Mouse (Mus musculus) neural tube, embryonic 15.5 days (tissue): Measurements from ENCODE around the gene Gm13420. TPM values are rescaled to one million over a fixed set of nuclear protein-coding genes. Genes with fewer than 3 reads are reported as not detected.

Experiments used
- ATAC-seq: fragments of 200-750 bp; cut with Nextera tagmentation; 2 replicates; pipeline ENCODE4 v1.8.0; 2017; ENCODE audit warnings: mild to moderate bottlenecking, moderate TSS enrichment, moderate library complexity; ENCODE audit not compliant: low FRiP score
- H3K27ac ChIP-seq: fragments of 300-500 bp; sonication (generic); replicated peaks from 2 replicates; pipeline ENCODE4 v1.5.1; 2015; ENCODE audit warnings: mild to moderate bottlenecking, inconsistent platforms
- H3K27me3 ChIP-seq: fragments of 300-500 bp; sonication (generic); replicated peaks from 2 replicates; pipeline ENCODE4 v1.6.1; 2015; ENCODE audit warnings: inconsistent platforms
- H3K36me3 ChIP-seq: fragments of 300-500 bp; sonication (generic); 2 replicates; pipeline ENCODE4 v1.6.1; 2015; ENCODE audit warnings: inconsistent platforms
- H3K4me1 ChIP-seq: fragments of 300-500 bp; sonication (generic); 2 replicates; pipeline ENCODE4 v1.6.1; 2015; ENCODE audit warnings: inconsistent platforms
- H3K4me2 ChIP-seq: fragments of 300-500 bp; sonication (generic); 2 replicates; pipeline ENCODE4 v1.6.1; 2015; ENCODE audit warnings: inconsistent platforms, mild to moderate bottlenecking, moderate library complexity
- H3K4me3 ChIP-seq: fragments of 300-500 bp; sonication (generic); replicated peaks from 2 replicates; pipeline ENCODE4 v1.5.1; 2015; ENCODE audit warnings: mild to moderate bottlenecking, inconsistent platforms
- H3K9ac ChIP-seq: fragments of 300-500 bp; sonication (generic); replicated peaks from 2 replicates; pipeline ENCODE4 v1.6.1; 2015; ENCODE audit warnings: mild to moderate bottlenecking, inconsistent platforms
- H3K9me3 ChIP-seq: fragments of 300-500 bp; sonication (generic); replicated peaks from 2 replicates; pipeline ENCODE4 v1.6.1; 2016; ENCODE audit warnings: inconsistent platforms
- WGBS: fragments of 180-500 bp; shearing (Covaris S2); methylation state at CpG from one replicate; pipeline ENCODE4 v1.1.7; 2015; ENCODE audit warnings: mixed read lengths; 5-methylcytosine and 5-hydroxymethylcytosine counted together
- polyA plus RNA-seq: library from polyadenylated mRNA; unstranded; fragments of >200 nt; fragmentation: Nextera tagmentation; extraction: Ambion mirVana; gene quantifications from 2 replicates; pipeline ENCODE4 v1.2.1, GENCODE M21; 2015

The Gm13420 gene
- polyA plus RNA-seq, 1 experiment from 2014 or later, result 0.19 TPM

- no peak for ATAC-seq
- WGBS, result 74% methylated on average over 11 of the region's 11 CpGs
- H3K27ac ChIP-seq, result no peak overlapping the region
Measured at GRCm38 (mm10) chr2:29767976-29768709, 16.7 kb upstream of the Gm13420 start.

DNA sequence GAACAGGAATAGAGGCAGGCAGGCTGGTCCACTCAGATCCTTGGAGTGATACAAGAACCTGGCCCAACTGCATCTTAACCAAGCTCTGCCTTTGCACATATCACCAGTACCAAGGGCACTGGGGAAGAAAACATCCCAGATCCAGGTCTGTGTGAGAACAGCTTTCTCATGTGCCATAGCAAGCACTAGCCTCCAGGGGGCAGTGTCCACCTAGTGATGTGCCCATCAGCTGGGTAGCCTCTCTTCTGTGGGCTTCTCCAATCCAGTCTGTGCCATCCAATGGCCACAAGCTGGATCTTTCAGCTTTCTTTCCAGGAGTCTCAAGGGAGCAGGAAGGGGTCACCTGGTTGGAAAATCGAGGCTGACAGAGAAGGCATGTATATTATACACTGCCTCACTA lies 13.3 kb upstream of the Gm13420 start:
- no peak overlapping the region for H3K4me2 ChIP-seq
- H3K27ac ChIP-seq, result no peak overlapping the region
- H3K9ac ChIP-seq, result no peak overlapping the region
- H3K4me3 ChIP-seq, result no peak overlapping the region
- WGBS, result 0% methylated on average over 1 of the region's 1 CpGs
- ATAC-seq, result no peak
- no peaks in the 10 kb centered on the region for H3K36me3 ChIP-seq
- no peaks in the 10 kb centered on the region for H3K27me3 ChIP-seq
- no peaks in the 10 kb centered on the region for H3K4me1 ChIP-seq
- H3K9me3 ChIP-seq, result no peaks in the 10 kb centered on the region

More at GRCm38 (mm10) chr2:29767976-29768709, 16.7 kb upstream of the Gm13420 start:
- no peaks in the 10 kb centered on the region; the same call in 1 of the 2 replicates for H3K9me3 ChIP-seq
- no peak overlapping the region for H3K4me2 ChIP-seq
- H3K27me3 ChIP-seq, result no peaks in the 10 kb centered on the region
- no peak overlapping the region for H3K4me3 ChIP-seq
- no peaks in the 10 kb centered on the region for H3K4me1 ChIP-seq
- H3K9ac ChIP-seq, result no peak overlapping the region
- peaks cover 6% of the 10 kb centered on the region; the same call in 1 of the 2 replicates for H3K36me3 ChIP-seq

DNA sequence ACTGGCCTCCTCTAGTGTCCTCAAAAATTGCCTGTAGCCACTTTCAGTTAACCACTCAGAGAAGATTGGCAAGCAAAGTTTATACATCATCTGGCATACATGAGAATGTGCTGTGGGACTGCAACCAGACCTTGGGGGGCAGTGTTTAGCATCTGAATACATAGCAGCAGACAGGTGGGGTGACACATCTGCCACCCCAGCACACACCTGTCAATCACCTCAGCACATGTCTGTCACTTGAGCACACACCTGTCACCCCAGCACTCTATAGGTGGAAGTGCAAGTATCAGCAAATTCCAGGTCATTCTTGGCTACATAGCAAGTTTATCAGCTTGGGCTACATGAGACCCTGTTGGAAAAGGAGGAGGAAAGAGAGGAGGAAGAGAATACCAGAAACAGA lies 4.2 kb upstream of the Gm13420 start:
- no peak for ATAC-seq

DNA sequence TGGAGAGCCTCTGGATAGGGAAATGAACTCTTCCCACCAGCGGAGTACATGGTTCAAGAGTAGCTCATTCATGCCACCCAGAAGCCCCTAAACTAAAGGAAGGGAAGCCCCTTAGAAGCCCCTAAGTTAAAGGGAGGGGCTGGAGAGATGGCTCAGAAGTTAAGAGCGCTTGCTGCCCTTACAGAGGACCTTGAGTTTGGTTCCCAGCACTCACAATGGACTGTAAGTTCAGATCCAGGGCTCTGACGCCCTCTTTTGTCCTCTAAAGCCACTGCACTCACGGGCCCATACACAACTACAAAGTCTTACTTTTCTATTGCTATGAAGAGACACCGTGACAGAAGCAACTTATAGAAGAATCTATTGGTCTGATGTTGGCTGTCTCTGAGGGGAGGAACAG lies 912 bp upstream of the Gm13420 start:
- Histone ChIP-seq H3K27me3 (peaks cover 39% of the 10 kb centered on the region), H3K9ac (no peak overlapping the region), H3K9me3 (no peaks in the 10 kb centered on the region), H3K4me2 (no peak overlapping the region), H3K27ac (no peak overlapping the region), H3K36me3 (no peaks in the 10 kb centered on the region), H3K4me3 (no peak overlapping the region), H3K4me1 (peaks cover 11% of the 10 kb centered on the region)
- no peak for ATAC-seq
- WGBS, result 93% methylated on average over 5 of the region's 5 CpGs

More for the DNA sequence above, 4.2 kb upstream of the Gm13420 start:
- peaks cover 25% of the 10 kb centered on the region for H3K27me3 ChIP-seq
- H3K4me1 ChIP-seq, result peaks cover 9% of the 10 kb centered on the region
- H3K4me3 ChIP-seq, result no peak overlapping the region
- no peak overlapping the region for H3K4me2 ChIP-seq
- no peak overlapping the region for H3K9ac ChIP-seq
- H3K27ac ChIP-seq, result no peak overlapping the region
- no peaks in the 10 kb centered on the region for H3K36me3 ChIP-seq
- no peaks in the 10 kb centered on the region for H3K9me3 ChIP-seq

DNA sequence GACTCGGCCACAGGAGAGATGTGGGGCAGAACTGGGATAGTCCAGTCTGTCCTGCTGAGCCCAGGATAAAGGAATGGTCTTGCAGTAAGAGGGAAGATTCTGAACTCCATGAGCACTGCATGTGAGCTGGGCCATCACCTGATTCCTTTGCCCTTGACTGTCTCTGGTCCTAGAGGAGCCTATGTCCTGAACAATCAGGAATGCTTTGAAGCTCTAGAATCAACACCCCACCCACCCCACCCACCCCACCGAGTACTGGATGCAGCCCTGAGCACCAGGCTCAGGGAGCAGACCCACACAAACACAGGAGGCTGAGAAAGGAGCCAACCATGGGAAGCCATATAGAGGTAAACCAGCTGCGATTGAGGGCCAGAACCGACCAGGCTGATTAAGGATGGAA lies 3.0 kb downstream of the Gm13420 start:
- peaks cover 54% of the 10 kb centered on the region for H3K27me3 ChIP-seq
- ATAC-seq, result no peak
- H3K4me3 ChIP-seq, result no peak overlapping the region

GRCm38 (mm10) chr2:29747852-29748251 lies 3.6 kb downstream of the Gm13420 start:
- ATAC-seq, result no peak
- Histone ChIP-seq H3K4me3 (peak overlapping the region; percentile 46; the same call in 1 of the 2 replicates), H3K4me1 (peaks cover 16% of the 10 kb centered on the region), H3K4me2 (peak overlapping the region; percentile 86; the same call in 1 of the 2 replicates), H3K27me3 (peaks cover 51% of the 10 kb centered on the region), H3K9ac (no peak overlapping the region), H3K9me3 (no peaks in the 10 kb centered on the region), H3K27ac (no peak overlapping the region), H3K36me3 (no peaks in the 10 kb centered on the region)
- 54% methylated on average over 5 of the region's 5 CpGs for WGBS

More for the DNA sequence above, 3.0 kb downstream of the Gm13420 start:
- H3K9me3 ChIP-seq, result no peaks in the 10 kb centered on the region
- no peak overlapping the region for H3K9ac ChIP-seq
- H3K36me3 ChIP-seq, result no peaks in the 10 kb centered on the region
- H3K4me1 ChIP-seq, result peaks cover 16% of the 10 kb centered on the region
- 90% methylated on average over 4 of the region's 4 CpGs for WGBS
- no peak overlapping the region for H3K4me2 ChIP-seq
- H3K27ac ChIP-seq, result no peak overlapping the region

GRCm38 (mm10) chr2:29747188-29747782 lies 4.2 kb downstream of the Gm13420 start:
- ATAC-seq, result no peak
- Histone ChIP-seq H3K4me3 (peak overlapping the region; percentile 46), H3K9me3 (no peaks in the 10 kb centered on the region), H3K9ac (peak overlapping the region; percentile 53), H3K4me2 (peak overlapping the region; percentile 86), H3K36me3 (no peaks in the 10 kb centered on the region), H3K27me3 (peaks cover 45% of the 10 kb centered on the region), H3K27ac (no peak overlapping the region), H3K4me1 (peaks cover 16% of the 10 kb centered on the region)
- WGBS, result 2% methylated on average over 50 of the region's 50 CpGs

GRCm38 (mm10) chr2:29744256-29744655 lies 7.2 kb downstream of the Gm13420 start:
- Histone ChIP-seq H3K4me3 (no peak overlapping the region), H3K27ac (no peak overlapping the region), H3K4me1 (peaks cover 7% of the 10 kb centered on the region), H3K4me2 (no peak overlapping the region), H3K36me3 (peaks cover 13% of the 10 kb centered on the region), H3K27me3 (peaks cover 22% of the 10 kb centered on the region), H3K9ac (no peak overlapping the region), H3K9me3 (no peaks in the 10 kb centered on the region)
- ATAC-seq, result no peak
- WGBS, result 87% methylated on average over 6 of the region's 6 CpGs

GRCm38 (mm10) chr2:29741207-29741606 lies 10.3 kb downstream of the Gm13420 start:
- H3K9me3 ChIP-seq, result no peaks in the 10 kb centered on the region
- no peak overlapping the region for H3K9ac ChIP-seq
- H3K4me3 ChIP-seq, result no peak overlapping the region
- no peak for ATAC-seq
- 92% methylated on average over 6 of the region's 6 CpGs for WGBS
- peaks cover 39% of the 10 kb centered on the region for H3K36me3 ChIP-seq
- no peak overlapping the region for H3K27ac ChIP-seq
- peaks cover 5% of the 10 kb centered on the region; the same call in 1 of the 2 replicates for H3K27me3 ChIP-seq
- no peak overlapping the region for H3K4me2 ChIP-seq
- no peaks in the 10 kb centered on the region for H3K4me1 ChIP-seq

DNA sequence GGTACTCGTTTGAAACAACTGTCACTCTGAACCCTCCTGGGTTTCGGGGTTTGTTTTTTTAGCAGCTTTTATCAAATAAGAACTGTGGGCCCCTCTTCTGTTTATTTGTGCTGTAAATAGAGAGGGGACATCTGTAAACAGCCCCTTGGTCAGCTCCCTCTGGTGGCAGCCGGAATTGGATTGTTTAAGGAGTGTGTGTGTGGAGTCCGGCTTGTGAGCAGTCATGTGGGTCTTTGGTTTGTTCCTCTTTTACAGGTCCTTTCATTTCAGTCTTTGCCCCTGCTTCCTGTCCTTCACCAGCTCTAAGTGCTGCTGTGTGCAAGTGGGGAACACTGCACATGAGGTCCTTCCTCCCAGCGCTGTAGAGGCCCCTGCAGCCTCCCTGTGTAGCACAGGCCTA lies 12.1 kb downstream of the Gm13420 start:
- H3K36me3 ChIP-seq, result peaks cover 56% of the 10 kb centered on the region
- WGBS, result 82% methylated on average over 5 of the region's 5 CpGs

GRCm38 (mm10) chr2:29738799-29739198 lies 12.7 kb downstream of the Gm13420 start:
- Histone ChIP-seq H3K9ac (no peak overlapping the region), H3K27ac (no peak overlapping the region), H3K4me3 (no peak overlapping the region), H3K4me2 (no peak overlapping the region), H3K9me3 (no peaks in the 10 kb centered on the region), H3K27me3 (no peaks in the 10 kb centered on the region), H3K4me1 (no peaks in the 10 kb centered on the region), H3K36me3 (peaks cover 61% of the 10 kb centered on the region)
- ATAC-seq, result no peak
- 75% methylated on average over 4 of the region's 4 CpGs for WGBS

More for the DNA sequence above, 12.1 kb downstream of the Gm13420 start:
- Histone ChIP-seq H3K4me3 (no peak overlapping the region), H3K9ac (no peak overlapping the region), H3K4me2 (no peak overlapping the region), H3K9me3 (no peaks in the 10 kb centered on the region), H3K27ac (no peak overlapping the region), H3K27me3 (no peaks in the 10 kb centered on the region), H3K4me1 (no peaks in the 10 kb centered on the region)
- ATAC-seq, result no peak
